Mouse (Mus musculus) testis, adult 2 months (tissue): ENCODE data around the gene Zfp369.
"Not testable (repeated sequence)": the region's sequence is repeated elsewhere in the genome, so short reads cannot be mapped to it uniquely, and the experiment has no call there.

Source experiments
- CTCF ChIP-seq: fragments of 200-500 bp; IDR thresholded peaks from 2 replicates; pipeline ENCODE4 v1.5.1; 2012; ENCODE audit warnings: low read depth, mild to moderate bottlenecking, inconsistent platforms, low read length, moderate library complexity; ENCODE audit not compliant: control insufficient read depth, insufficient read depth, insufficient replicate concordance
- POLR2A ChIP-seq: fragments of 200-500 bp; IDR thresholded peaks from 2 replicates; pipeline ENCODE4 v1.6.1; 2012; ENCODE audit warnings: low read depth, mild to moderate bottlenecking, inconsistent platforms, low read length, moderate library complexity; ENCODE audit not compliant: control insufficient read depth

GRCm38 (mm10) chr13:65351768-65352167 lies 73.2 kb downstream of the Zfp369 start:
- not testable (repeated sequence) for TF ChIP-seq POLR2A, CTCF
